Mouse (Mus musculus): Measurements from ENCODE around the gene Spred1.

- TF ChIP-seq CTCF (IDR thresholded peaks at IDR 0.05; ENCODE audit: low read depth) (no peak), EP300 (IDR thresholded peaks at IDR 0.05; ENCODE audit: low read depth) (no peak)
These were observed 15.8 kb upstream of the Spred1 start for GRCm38 (mm10) chr2:117105407-117105806.
